In the genomic region with DNA sequence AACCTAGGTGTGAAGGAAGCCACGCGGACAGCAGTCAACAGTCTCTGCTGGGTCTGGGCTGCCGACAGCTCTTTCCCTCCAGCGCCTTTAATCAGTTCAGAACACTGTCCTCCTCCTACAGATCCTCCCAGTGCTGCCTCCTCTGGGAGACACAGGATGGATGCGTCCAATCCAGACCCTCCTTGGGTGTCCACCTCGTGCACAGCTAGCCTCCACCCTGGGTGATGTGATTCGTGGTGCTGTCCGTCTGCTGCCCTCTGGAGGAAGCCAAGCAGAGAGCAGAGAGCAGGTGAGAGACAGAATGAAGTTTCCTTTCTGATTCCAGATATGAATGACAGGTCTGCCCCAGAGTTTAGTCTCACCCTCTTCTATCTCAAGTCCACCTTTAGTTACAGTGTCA, we compare ENCODE assay signal across 8 mouse cellular contexts. TPM values are rescaled to one million over a fixed set of nuclear protein-coding genes. Genes with fewer than 3 reads are reported as not detected.
A peak's percentile ranks its signal among the peaks of the same experiment; 100 is the strongest.
DNase-seq lines count a peak whose midpoint lies in the region; ATAC-seq lines count a peak whose summit lies in the region.

No protein-coding gene starts in this region.

- no peak for ATAC-seq in embryonic facial prominence, embryonic 14.5 days (ENCODE audit: low read depth)
- peak; percentile 64; the same call in 1 of the 2 replicates for ATAC-seq in kidney, embryonic 15.5 days (replicated peaks; ENCODE audit: low FRiP score)
- ATAC-seq in midbrain, embryonic 13.5 days, result peak; percentile 60; the same call in 1 of the 2 replicates

- no peak overlapping the region for H3K4me3 ChIP-seq in embryonic facial prominence, embryonic 14.5 days (ENCODE audit: low read depth, low read length)
- H3K4me3 ChIP-seq in kidney, embryonic 15.5 days (replicated peaks), result no peak overlapping the region
- H3K4me3 ChIP-seq in midbrain, embryonic 13.5 days (replicated peaks), result no peak overlapping the region

- no peak overlapping the region for H3K4me2 ChIP-seq in embryonic facial prominence, embryonic 14.5 days (ENCODE audit: low read depth, low read length)
- no peak overlapping the region for H3K4me2 ChIP-seq in kidney, embryonic 15.5 days
- no peak overlapping the region for H3K4me2 ChIP-seq in midbrain, embryonic 13.5 days (replicated peaks)

- H3K9me3 ChIP-seq in embryonic facial prominence, embryonic 14.5 days (ENCODE audit: control insufficient read depth, low read length), result no peaks in the 10 kb centered on the region
- no peaks in the 10 kb centered on the region for H3K9me3 ChIP-seq in kidney, embryonic 15.5 days (replicated peaks)
- H3K9me3 ChIP-seq in midbrain, embryonic 13.5 days, result no peaks in the 10 kb centered on the region

- H3K36me3 ChIP-seq in embryonic facial prominence, embryonic 14.5 days (ENCODE audit: control insufficient read depth, insufficient read depth, low read length), result no peaks in the 10 kb centered on the region
- H3K36me3 ChIP-seq in kidney, embryonic 15.5 days, result no peaks in the 10 kb centered on the region
- H3K36me3 ChIP-seq in midbrain, embryonic 13.5 days, result no peaks in the 10 kb centered on the region

- WGBS in embryonic facial prominence, embryonic 14.5 days, result 34% methylated on average over 8 of the region's 8 CpGs
- WGBS in kidney, embryonic 15.5 days, result 17% methylated on average over 8 of the region's 8 CpGs
- 38% methylated on average over 8 of the region's 8 CpGs for WGBS in midbrain, embryonic 13.5 days

- no peak overlapping the region for H3K27ac ChIP-seq in embryonic facial prominence, embryonic 14.5 days (replicated peaks; ENCODE audit: low read depth, low read length)
- no peak overlapping the region for H3K27ac ChIP-seq in kidney, embryonic 15.5 days
- no peak overlapping the region for H3K27ac ChIP-seq in midbrain, embryonic 13.5 days

- peak; percentile 35 to 40 for DNase-seq in left cerebral cortex, adult 18-20 months (ENCODE audit: low spot score in 2 of 2)
- DNase-seq in left cerebral cortex, adult 11 months (ENCODE audit: low spot score), result no peak
- DNase-seq in adrenal gland, postnatal 14 days, result peak; percentile 53
- DNase-seq in embryonic facial prominence, embryonic 14.5 days (ENCODE audit: low spot score), result peak; percentile 36
- DNase-seq in thymus, postnatal 25 days, result peak; percentile 30
- no peak for DNase-seq in spleen, adult 12 weeks (ENCODE audit: low spot score)

- no peaks in the 10 kb centered on the region for H3K27me3 ChIP-seq in embryonic facial prominence, embryonic 14.5 days (replicated peaks; ENCODE audit: control insufficient read depth, insufficient read depth, low read length)
- H3K27me3 ChIP-seq in kidney, embryonic 15.5 days, result peaks cover 12% of the 10 kb centered on the region; the same call in 1 of the 2 replicates
- no peaks in the 10 kb centered on the region for H3K27me3 ChIP-seq in midbrain, embryonic 13.5 days

- no peak overlapping the region for H3K9ac ChIP-seq in embryonic facial prominence, embryonic 14.5 days (ENCODE audit: low read depth, low read length)
- H3K9ac ChIP-seq in kidney, embryonic 15.5 days, result no peak overlapping the region
- H3K9ac ChIP-seq in midbrain, embryonic 13.5 days (replicated peaks), result no peak overlapping the region

- H3K4me1 ChIP-seq in embryonic facial prominence, embryonic 14.5 days (ENCODE audit: control insufficient read depth, insufficient read depth, low read length), result peaks cover 7% of the 10 kb centered on the region
- peaks cover 4% of the 10 kb centered on the region; the same call in 1 of the 2 replicates for H3K4me1 ChIP-seq in kidney, embryonic 15.5 days
- no peaks in the 10 kb centered on the region for H3K4me1 ChIP-seq in midbrain, embryonic 13.5 days (replicated peaks)

RNA-seq across cellular contexts. Expression of a gene that starts 6.1 kb away (rescaled TPM):
- 1 to 10 TPM; 4.3 to 4.5 TPM for total RNA-seq in left cerebral cortex, adult 18-20 months (2021)
- 70.2 and 82.4 TPM in 2 replicates for total RNA-seq in adrenal gland, postnatal 14 days (2021)
- polyA plus RNA-seq in embryonic facial prominence, embryonic 14.5 days (2014; fragmentation: Nextera tagmentation; extraction: Ambion mirVana), result 262 and 324 TPM in 2 replicates
- polyA plus RNA-seq in kidney, embryonic 15.5 days (2015; fragmentation: Nextera tagmentation; extraction: Ambion mirVana), result 27.1 and 39.0 TPM in 2 replicates
- polyA plus RNA-seq in midbrain, embryonic 13.5 days (2015; fragmentation: Nextera tagmentation; extraction: Ambion mirVana), result 3.4 and 4.7 TPM in 2 replicates

Comparison
In these comparisons a context has a peak if more than half of its experiments do, and no peak if none do; other contexts are left out.
1. DNase-seq: peak in left cerebral cortex, adult 18-20 months (2 of 2), adrenal gland, postnatal 14 days (single experiment), embryonic facial prominence, embryonic 14.5 days (single experiment) and thymus, postnatal 25 days (single experiment); none in left cerebral cortex, adult 11 months (single experiment) and spleen, adult 12 weeks (single experiment).